ENCODE assay signal across 10 mouse cellular contexts in genomic region chr11:7161502-7162174, GRCm38 (mm10). TPM values are rescaled to one million over a fixed set of nuclear protein-coding genes. Genes with fewer than 3 reads are reported as not detected.
DNase-seq lines count a peak whose midpoint lies in the region; ATAC-seq lines count a peak whose summit lies in the region.
"Had no signal": no experiment of that assay in that cellular context is flagged by ENCODE, and none has a peak within 500 bp of the region (broad histone marks: within the 10 kb centered on the region; RNA-seq: fewer than 3 reads in every experiment).

No protein-coding gene starts in this region.

- WGBS in forebrain, embryonic 13.5 days: 77% methylated on average over 8 of the region's 8 CpGs
- WGBS in midbrain, embryonic 16.5 days: 80% methylated on average over 8 of the region's 8 CpGs

- no peaks in the 10 kb centered on the region for H3K9me3 ChIP-seq in forebrain, embryonic 13.5 days (replicated peaks)
- H3K9me3 ChIP-seq in midbrain, embryonic 16.5 days (replicated peaks; ENCODE audit: control insufficient read depth, low read length, poor library complexity, severe bottlenecking): no peaks in the 10 kb centered on the region
- H3K9me3 ChIP-seq: embryonic facial prominence, embryonic 15.5 days; megakaryocyte, embryonic 14.5 days had no signal

- no peak overlapping the region for H3K9ac ChIP-seq in forebrain, embryonic 13.5 days
- H3K9ac ChIP-seq in midbrain, embryonic 16.5 days (ENCODE audit: low read depth, low read length): no peak overlapping the region
- H3K9ac ChIP-seq: embryonic facial prominence, embryonic 15.5 days had no signal

- H3K4me1 ChIP-seq in forebrain, embryonic 13.5 days: peaks cover 10% of the 10 kb centered on the region; the same call in 1 of the 2 replicates
- peaks cover 7% of the 10 kb centered on the region for H3K4me1 ChIP-seq in midbrain, embryonic 16.5 days (ENCODE audit: control insufficient read depth, insufficient read depth, low read length)

- H3K27ac ChIP-seq in forebrain, embryonic 13.5 days: no peak overlapping the region
- H3K27ac ChIP-seq in midbrain, embryonic 16.5 days (ENCODE audit: low read length): no peak overlapping the region

- H3K27me3 ChIP-seq in forebrain, embryonic 13.5 days: no peaks in the 10 kb centered on the region
- H3K27me3 ChIP-seq in midbrain, embryonic 16.5 days (ENCODE audit: control insufficient read depth, insufficient read depth, low read depth, low read length): no peaks in the 10 kb centered on the region
- H3K27me3 ChIP-seq: embryonic facial prominence, embryonic 15.5 days; megakaryocyte, embryonic 14.5 days had no signal

- peak; percentile 20 for DNase-seq in layer of hippocampus, adult 9-10 months (ENCODE audit: low spot score)
- no peak for DNase-seq in layer of hippocampus, adult 9-11 months
- DNase-seq in WW6 (ENCODE audit: low read depth, low spot score): peak; percentile 50
- DNase-seq in kidney, postnatal 25 days: peak; percentile 37 to 54
- no peak for DNase-seq in B cell, adult 2 months
- DNase-seq in adrenal gland, adult 2 months: no peak

- H3K4me3 ChIP-seq in forebrain, embryonic 13.5 days: no peak overlapping the region
- H3K4me3 ChIP-seq in midbrain, embryonic 16.5 days (ENCODE audit: low read depth, low read length): no peak overlapping the region
- H3K4me3 ChIP-seq: embryonic facial prominence, embryonic 15.5 days; megakaryocyte, embryonic 14.5 days had no signal

- H3K36me3 ChIP-seq in forebrain, embryonic 13.5 days (ENCODE audit: poor library complexity, severe bottlenecking): no peaks in the 10 kb centered on the region
- no peaks in the 10 kb centered on the region for H3K36me3 ChIP-seq in midbrain, embryonic 16.5 days (ENCODE audit: control insufficient read depth, insufficient read depth, low read length)
- H3K36me3 ChIP-seq: embryonic facial prominence, embryonic 15.5 days had no signal

- ATAC-seq in forebrain, embryonic 13.5 days: peak; percentile 49
- peak; percentile 41 for ATAC-seq in midbrain, embryonic 16.5 days

- no peak overlapping the region for H3K4me2 ChIP-seq in forebrain, embryonic 13.5 days
- H3K4me2 ChIP-seq in midbrain, embryonic 16.5 days (ENCODE audit: low read length): no peak overlapping the region
- H3K4me2 ChIP-seq: embryonic facial prominence, embryonic 15.5 days had no signal

RNA-seq across cellular contexts. Expression of gene Gm11985, which starts 26.7 kb away (rescaled TPM):
- not detected in 2 replicates for polyA plus RNA-seq in forebrain, embryonic 13.5 days (2015; fragmentation: Nextera tagmentation; extraction: Ambion mirVana)
- not detected in 2 replicates for polyA plus RNA-seq in midbrain, embryonic 16.5 days (2015; fragmentation: Nextera tagmentation; extraction: Ambion mirVana)
- not detected for total RNA-seq in adrenal gland, adult 2 months (2021)
- polyA plus RNA-seq in adrenal gland, adult 2 months (2012; rRNA removed): not detected in 2 replicates
- polyA plus RNA-seq: embryonic facial prominence, embryonic 15.5 days had no signal

RNA-seq across cellular contexts. Expression of gene Igfbp1, which starts 35.9 kb away (rescaled TPM):
- 0.18 and 0.30 TPM in 2 replicates for polyA plus RNA-seq in forebrain, embryonic 13.5 days (2015; fragmentation: Nextera tagmentation; extraction: Ambion mirVana)
- 0.11 and 0.27 TPM in 2 replicates for polyA plus RNA-seq in midbrain, embryonic 16.5 days (2015; fragmentation: Nextera tagmentation; extraction: Ambion mirVana)
- total RNA-seq in adrenal gland, adult 2 months (2021): under 1 TPM in 1 of 2 experiments, not detected in 1; 0.43 TPM
- 0.15 TPM in 1 of 2 replicates, not detected in the other for polyA plus RNA-seq in adrenal gland, adult 2 months (2012; rRNA removed)

RNA-seq across cellular contexts. Expression of gene Igfbp3, which starts 52.1 kb away (rescaled TPM):
- polyA plus RNA-seq in forebrain, embryonic 13.5 days (2015; fragmentation: Nextera tagmentation; extraction: Ambion mirVana): 9.6 and 11.6 TPM in 2 replicates
- 13.7 and 15.6 TPM in 2 replicates for polyA plus RNA-seq in midbrain, embryonic 16.5 days (2015; fragmentation: Nextera tagmentation; extraction: Ambion mirVana)
- total RNA-seq in adrenal gland, adult 2 months (2021): 10 to 100 TPM; 55.1 to 85.9 TPM
- 197 and 237 TPM in 2 replicates for polyA plus RNA-seq in adrenal gland, adult 2 months (2012; rRNA removed)

Comparison
In these comparisons a context has a peak if more than half of its experiments do, and no peak if none do; other contexts are left out.
1. DNase-seq: peak in layer of hippocampus, adult 9-10 months (single experiment), WW6 (single experiment) and kidney, postnatal 25 days (2 of 2); none in layer of hippocampus, adult 9-11 months (single experiment), B cell, adult 2 months (0 of 2) and adrenal gland, adult 2 months (single experiment).
2. RNA of gene Igfbp3, which starts 52.1 kb away (polyA plus RNA-seq): 197 to 237 TPM in adrenal gland, adult 2 months; 13.7 to 15.6 TPM in midbrain, embryonic 16.5 days and 9.6 to 11.6 TPM in forebrain, embryonic 13.5 days; every median in the first group is over 10 times any median in the second.